Mouse (Mus musculus) intestine, embryonic 16.5 days (tissue): ENCODE data around the gene Ajap1. TPM values are rescaled to one million over a fixed set of nuclear protein-coding genes. Genes with fewer than 3 reads are reported as not detected.

Source experiments
- ATAC-seq: fragments of 200-750 bp; cut with Nextera tagmentation; 2 replicates; pipeline ENCODE4 v1.8.0; 2017; ENCODE audit warnings: moderate TSS enrichment, moderate library complexity
- H3K27ac ChIP-seq: fragments of 300-500 bp; sonication (generic); 2 replicates; pipeline ENCODE4 v1.5.1; 2014; ENCODE audit warnings: mild to moderate bottlenecking, low read length
- H3K27me3 ChIP-seq: fragments of 300-500 bp; sonication (generic); replicated peaks from 2 replicates; pipeline ENCODE4 v1.6.1; 2014; ENCODE audit warnings: low read length, control low read depth, mixed read lengths; ENCODE audit not compliant: control insufficient read depth, insufficient read depth
- H3K36me3 ChIP-seq: fragments of 300-500 bp; sonication (generic); 2 replicates; pipeline ENCODE4 v1.6.1; 2014; ENCODE audit warnings: low read length, control low read depth; ENCODE audit not compliant: control insufficient read depth, insufficient read depth
- H3K4me1 ChIP-seq: fragments of 300-500 bp; sonication (generic); 2 replicates; pipeline ENCODE4 v1.6.1; 2014; ENCODE audit warnings: low read length, control low read depth, mixed read lengths; ENCODE audit not compliant: control insufficient read depth, insufficient read depth
- H3K4me2 ChIP-seq: fragments of 300-500 bp; sonication (generic); 2 replicates; pipeline ENCODE4 v1.6.1; 2014; ENCODE audit warnings: low read depth, low read length, control low read depth
- H3K4me3 ChIP-seq: fragments of 300-500 bp; sonication (generic); 2 replicates; pipeline ENCODE4 v1.5.1; 2014; ENCODE audit warnings: mild to moderate bottlenecking, low read length
- H3K9ac ChIP-seq: fragments of 300-500 bp; sonication (generic); 2 replicates; pipeline ENCODE4 v1.6.1; 2014; ENCODE audit warnings: low read depth, low read length
- H3K9me3 ChIP-seq: fragments of 300-500 bp; sonication (generic); 2 replicates; pipeline ENCODE4 v1.6.1; 2016; ENCODE audit warnings: low read length, control low read depth; ENCODE audit not compliant: control insufficient read depth
- WGBS: fragments of 180-500 bp; shearing (Covaris S2); extraction: QIAGEN DNeasy Blood & Tissue Kit; methylation state at CpG from one replicate; pipeline ENCODE4 v1.1.7; 2014; 5-methylcytosine and 5-hydroxymethylcytosine counted together
- polyA plus RNA-seq: library from polyadenylated mRNA; unstranded; fragments of >200 nt; fragmentation: Nextera tagmentation; extraction: Ambion mirVana; gene quantifications from 2 replicates; pipeline ENCODE4 v1.2.1, GENCODE M21; 2015

The Ajap1 gene
- polyA plus RNA-seq, 1 experiment from 2014 or later = 0.40 TPM

DNA sequence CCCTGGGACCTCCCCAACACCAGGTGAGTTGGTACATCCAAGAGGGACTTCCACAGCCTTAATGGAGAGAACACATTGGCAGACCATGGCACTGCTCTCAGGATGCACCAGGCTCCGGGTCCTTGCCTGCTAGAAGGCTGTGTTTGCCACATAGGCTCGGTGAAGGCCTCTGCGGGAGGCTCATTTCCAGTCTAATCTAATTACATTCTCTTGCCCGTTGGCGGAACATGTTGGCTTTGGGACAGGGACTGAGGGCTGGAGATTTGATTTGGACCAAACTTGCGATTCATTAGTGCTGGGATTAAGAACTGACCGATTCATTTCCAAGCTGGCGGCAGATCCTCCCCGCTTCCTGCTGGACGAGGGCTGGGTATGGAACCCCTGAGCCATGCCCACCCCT lies 101.7 kb downstream of the Ajap1 start:
- Histone ChIP-seq H3K9ac (no peak overlapping the region), H3K27me3 (no peaks in the 10 kb centered on the region), H3K27ac (no peak overlapping the region), H3K36me3 (no peaks in the 10 kb centered on the region), H3K4me2 (no peak overlapping the region), H3K9me3 (no peaks in the 10 kb centered on the region; the same call in 1 of the 2 replicates), H3K4me3 (no peak overlapping the region), H3K4me1 (0 out of 2 replicates have a peak, but pooled peaks cover 2% of the 10 kb centered on the region)
- ATAC-seq = no peak
- WGBS = 76% methylated on average over 10 of the region's 10 CpGs

- H3K9me3 ChIP-seq = no peaks in the 10 kb centered on the region; the same call in 1 of the 2 replicates
- H3K36me3 ChIP-seq = no peaks in the 10 kb centered on the region
- H3K4me3 ChIP-seq = no peak overlapping the region
- no peaks in the 10 kb centered on the region for H3K27me3 ChIP-seq
- no peak overlapping the region for H3K9ac ChIP-seq
- H3K4me1 ChIP-seq = 0 out of 2 replicates have a peak, but pooled peaks cover 2% of the 10 kb centered on the region
- H3K27ac ChIP-seq = no peak overlapping the region
- no peak overlapping the region for H3K4me2 ChIP-seq
- no peak for ATAC-seq
- WGBS = 19% methylated on average over 6 of the region's 6 CpGs
Measured at GRCm38 (mm10) chr4:153377981-153378380, 104.6 kb downstream of the Ajap1 start.

- Histone ChIP-seq H3K9me3 (no peaks in the 10 kb centered on the region), H3K4me1 (0 out of 2 replicates have a peak, but pooled peaks cover 2% of the 10 kb centered on the region), H3K27ac (no peak overlapping the region), H3K27me3 (no peaks in the 10 kb centered on the region), H3K4me2 (no peak overlapping the region), H3K36me3 (no peaks in the 10 kb centered on the region), H3K9ac (no peak overlapping the region), H3K4me3 (no peak overlapping the region)
- 74% methylated on average over 6 of the region's 6 CpGs for WGBS
- no peak for ATAC-seq
Measured at GRCm38 (mm10) chr4:153374233-153374632, 108.4 kb downstream of the Ajap1 start.

GRCm38 (mm10) chr4:153373125-153373524 lies 109.5 kb downstream of the Ajap1 start:
- Histone ChIP-seq H3K9me3 (no peaks in the 10 kb centered on the region), H3K36me3 (no peaks in the 10 kb centered on the region), H3K27me3 (no peaks in the 10 kb centered on the region), H3K4me1 (0 out of 2 replicates have a peak, but pooled peaks cover 2% of the 10 kb centered on the region), H3K27ac (no peak overlapping the region), H3K4me2 (no peak overlapping the region), H3K9ac (no peak overlapping the region), H3K4me3 (no peak overlapping the region)
- 83% methylated on average over 14 of the region's 14 CpGs for WGBS
- no peak for ATAC-seq

DNA sequence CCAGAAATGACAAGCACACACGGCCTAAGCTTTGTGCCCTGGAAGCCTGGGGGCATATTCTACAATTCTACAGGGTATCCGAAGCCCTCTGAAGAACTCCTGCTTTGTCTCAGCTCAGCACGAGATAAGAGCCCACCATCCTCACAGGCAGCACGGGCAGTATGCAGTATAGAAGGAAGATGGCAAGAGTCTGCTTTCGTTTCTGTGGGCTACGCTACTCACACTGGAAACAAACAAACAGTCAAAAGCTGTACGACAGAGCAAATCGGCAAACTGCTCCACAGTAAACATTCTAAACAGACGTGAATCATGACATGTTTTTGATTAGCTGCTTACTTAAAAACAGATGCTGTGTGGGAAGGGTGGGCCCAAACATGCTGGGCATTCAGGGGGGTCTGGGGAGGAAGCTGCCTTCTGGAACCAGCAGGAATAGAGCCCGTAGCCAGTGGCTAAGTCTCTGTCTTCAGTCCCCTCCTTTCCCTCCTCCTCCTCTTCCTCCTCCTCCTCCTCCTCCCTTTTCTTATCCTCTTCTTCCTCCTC lies 113.9 kb downstream of the Ajap1 start:
- Histone ChIP-seq H3K9me3 (no peaks in the 10 kb centered on the region), H3K4me2 (no peak overlapping the region), H3K27me3 (no peaks in the 10 kb centered on the region), H3K4me3 (no peak overlapping the region), H3K36me3 (no peaks in the 10 kb centered on the region), H3K4me1 (no peaks in the 10 kb centered on the region), H3K27ac (no peak overlapping the region), H3K9ac (no peak overlapping the region)
- WGBS = 57% methylated on average over 10 of the region's 10 CpGs
- no peak for ATAC-seq

DNA sequence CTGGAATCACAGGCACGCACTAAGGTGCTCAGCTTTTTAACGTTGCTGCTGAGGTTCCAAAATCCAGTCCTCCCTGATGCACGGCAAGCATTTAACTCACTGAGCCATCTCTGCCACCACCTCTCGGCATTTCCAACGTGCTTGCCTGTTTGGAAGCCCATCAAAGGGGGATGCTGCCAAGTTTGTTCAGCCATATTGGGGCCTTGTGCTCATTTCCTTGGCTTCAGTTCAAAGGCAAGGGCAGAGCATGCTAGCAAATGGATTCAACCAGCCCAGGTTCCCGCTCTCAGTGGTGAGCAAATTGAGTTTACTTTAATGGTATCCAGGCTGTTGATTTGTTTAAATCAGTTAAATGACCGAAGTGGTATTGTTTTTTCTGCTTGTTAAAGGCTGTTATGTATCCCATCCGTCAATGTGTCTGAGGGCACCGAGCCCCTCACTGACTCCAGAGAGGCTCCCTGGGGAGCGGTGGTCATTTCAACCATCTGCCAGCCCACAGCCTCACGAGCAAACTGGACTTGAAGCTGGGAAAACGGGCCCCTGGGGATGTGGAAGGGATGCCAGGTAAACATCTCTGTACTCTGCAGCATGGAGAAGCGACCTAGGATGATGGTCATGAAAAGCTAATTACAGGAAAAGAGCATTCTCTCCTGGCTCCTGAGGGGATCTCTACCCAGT lies 121.6 kb downstream of the Ajap1 start:
- WGBS = 42% methylated on average over 13 of the region's 13 CpGs

DNA sequence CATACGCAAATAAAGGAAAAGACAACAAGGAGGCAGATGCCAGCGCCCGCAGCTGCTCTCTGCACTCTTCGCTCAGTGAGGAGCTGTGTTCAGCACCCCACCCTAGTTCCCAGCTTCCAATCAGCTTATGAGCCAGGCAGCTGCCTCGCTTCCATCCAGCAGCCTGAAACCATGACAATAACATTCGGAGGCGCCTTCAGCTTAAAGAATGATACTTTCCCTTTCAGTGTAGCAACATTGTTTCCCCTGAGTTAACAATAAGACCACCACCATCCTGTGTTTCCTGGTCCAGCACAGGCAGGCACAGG lies 124.4 kb downstream of the Ajap1 start:
- no peak for ATAC-seq
- Histone ChIP-seq H3K36me3 (no peaks in the 10 kb centered on the region), H3K9me3 (no peaks in the 10 kb centered on the region), H3K9ac (no peak overlapping the region), H3K4me3 (no peak overlapping the region), H3K27me3 (no peaks in the 10 kb centered on the region), H3K27ac (no peak overlapping the region), H3K4me2 (no peak overlapping the region), H3K4me1 (no peaks in the 10 kb centered on the region)
- 54% methylated on average over 7 of the region's 7 CpGs for WGBS

More for the DNA sequence above, 121.6 kb downstream of the Ajap1 start:
- H3K27me3 ChIP-seq = no peaks in the 10 kb centered on the region
- no peak overlapping the region for H3K9ac ChIP-seq
- no peaks in the 10 kb centered on the region for H3K9me3 ChIP-seq
- H3K36me3 ChIP-seq = no peaks in the 10 kb centered on the region
- H3K4me1 ChIP-seq = no peaks in the 10 kb centered on the region
- no peak overlapping the region for H3K4me2 ChIP-seq
- H3K4me3 ChIP-seq = no peak overlapping the region
- H3K27ac ChIP-seq = no peak overlapping the region
- no peak for ATAC-seq

- Histone ChIP-seq H3K9me3 (no peaks in the 10 kb centered on the region), H3K36me3 (no peaks in the 10 kb centered on the region), H3K4me2 (no peak overlapping the region), H3K9ac (no peak overlapping the region), H3K27ac (no peak overlapping the region), H3K27me3 (no peaks in the 10 kb centered on the region), H3K4me1 (no peaks in the 10 kb centered on the region), H3K4me3 (no peak overlapping the region)
- 40% methylated on average over 9 of the region's 9 CpGs for WGBS
- no peak for ATAC-seq
Measured at GRCm38 (mm10) chr4:153357539-153358242, 124.9 kb downstream of the Ajap1 start.

DNA sequence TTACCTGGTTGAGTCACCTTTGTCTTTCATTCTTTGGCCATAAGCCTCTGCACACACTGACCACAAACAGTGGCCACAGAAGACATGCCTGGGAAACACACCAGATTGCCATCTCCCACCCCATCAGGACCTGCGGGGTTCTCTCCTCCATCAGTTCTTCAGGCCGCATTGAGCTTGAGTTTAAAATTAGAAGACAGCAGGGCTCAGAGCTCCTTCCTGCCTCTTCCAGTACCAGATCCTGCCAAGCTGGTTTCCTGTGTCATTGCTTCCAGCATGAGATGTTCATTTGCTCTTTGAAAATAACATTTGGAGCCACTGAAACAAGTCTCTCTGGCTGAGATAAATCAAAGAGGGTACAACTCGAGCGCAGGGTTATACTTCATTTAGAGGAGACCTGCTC lies 126.4 kb downstream of the Ajap1 start:
- Histone ChIP-seq H3K27me3 (no peaks in the 10 kb centered on the region), H3K4me2 (no peak overlapping the region), H3K4me1 (no peaks in the 10 kb centered on the region), H3K9me3 (no peaks in the 10 kb centered on the region), H3K36me3 (no peaks in the 10 kb centered on the region), H3K9ac (no peak overlapping the region), H3K4me3 (no peak overlapping the region), H3K27ac (no peak overlapping the region)
- ATAC-seq = no peak
- 83% methylated on average over 4 of the region's 4 CpGs for WGBS
